Mouse (Mus musculus) embryonic fibroblast, embryonic 13.5 days (primary cell): ENCODE data around the gene Efr3b. TPM values are rescaled to one million over a fixed set of nuclear protein-coding genes. Genes with fewer than 3 reads are reported as not detected.
"Not testable (repeated sequence)": the region's sequence is repeated elsewhere in the genome, so short reads cannot be mapped to it uniquely, and the experiment has no call there.

Experiments used
- H3K27ac ChIP-seq: 2 replicates; pipeline ENCODE4 v1.5.1; 2012; ENCODE audit warnings: low read length, control low read depth, inconsistent platforms; ENCODE audit not compliant: insufficient read depth
- H3K4me1 ChIP-seq: 2 replicates; pipeline ENCODE4 v1.6.1; 2011; ENCODE audit warnings: low read length; ENCODE audit not compliant: control insufficient read depth, insufficient read depth
- H3K4me3 ChIP-seq: 2 replicates; pipeline ENCODE4 v1.5.1; 2011; ENCODE audit warnings: mild to moderate bottlenecking, control low read depth, low read length; ENCODE audit not compliant: insufficient read depth
- CTCF ChIP-seq: IDR thresholded peaks from 2 replicates; pipeline ENCODE4 v1.5.1; 2011; ENCODE audit warnings: mild to moderate bottlenecking, control low read depth, low read length, moderate library complexity, borderline replicate concordance; ENCODE audit not compliant: insufficient read depth
- POLR2A ChIP-seq: IDR thresholded peaks from 2 replicates; pipeline ENCODE4 v1.6.1; 2011; ENCODE audit warnings: low read depth, mild to moderate bottlenecking, control low read depth, low read length, moderate library complexity
- polyA plus RNA-seq: library from polyadenylated mRNA; stranded (reverse); fragments of >200 nt; gene quantifications from 2 replicates; pipeline ENCODE4 v1.2.4, GENCODE M21; 2011; ENCODE audit warnings: low read depth; ENCODE audit not compliant: missing spikeins, insufficient read length

The Efr3b gene
- polyA plus RNA-seq, 1 experiment = 2.1 TPM

- Histone ChIP-seq H3K27ac (no peak overlapping the region), H3K4me3 (no peak overlapping the region), H3K4me1 (no peaks in the 10 kb centered on the region)
- TF ChIP-seq CTCF = no peak
- TF ChIP-seq POLR2A = no peak
Measured at GRCm38 (mm10) chr12:3989943-3990342, 48.8 kb downstream of the Efr3b start.

GRCm38 (mm10) chr12:3984446-3984845, 54.3 kb downstream of the Efr3b start:
- H3K4me1 ChIP-seq = no peaks in the 10 kb centered on the region
- TF ChIP-seq POLR2A (no peak), CTCF (no peak)

GRCm38 (mm10) chr12:3983736-3984135, 55.0 kb downstream of the Efr3b start:
- H3K4me3 ChIP-seq = no peak overlapping the region
- no peak overlapping the region for H3K27ac ChIP-seq
- TF ChIP-seq CTCF (no peak), POLR2A (no peak)
- no peaks in the 10 kb centered on the region for H3K4me1 ChIP-seq

More at GRCm38 (mm10) chr12:3984446-3984845, 54.3 kb downstream of the Efr3b start:
- Histone ChIP-seq H3K27ac (no peak overlapping the region), H3K4me3 (no peak overlapping the region)

GRCm38 (mm10) chr12:3982257-3982656, 56.5 kb downstream of the Efr3b start:
- Histone ChIP-seq H3K4me1 (no peaks in the 10 kb centered on the region), H3K27ac (no peak overlapping the region), H3K4me3 (no peak overlapping the region)
- TF ChIP-seq POLR2A = no peak
- TF ChIP-seq CTCF = no peak

- TF ChIP-seq CTCF (no peak), POLR2A (peak; percentile 60)
- H3K4me1 ChIP-seq = no peaks in the 10 kb centered on the region
- peak overlapping the region; percentile 34 for H3K4me3 ChIP-seq
- H3K27ac ChIP-seq = no peak overlapping the region
Measured at GRCm38 (mm10) chr12:3981350-3982131, 57.2 kb downstream of the Efr3b start.

GRCm38 (mm10) chr12:3980991-3981349, 57.7 kb downstream of the Efr3b start:
- no peak overlapping the region for H3K27ac ChIP-seq
- TF ChIP-seq POLR2A (no peak), CTCF (no peak)
- H3K4me1 ChIP-seq = no peaks in the 10 kb centered on the region
- peak overlapping the region; percentile 9; the same call in 1 of the 2 replicates for H3K4me3 ChIP-seq

- H3K4me3 ChIP-seq, H3K4me1 ChIP-seq, H3K27ac ChIP-seq: not testable (repeated sequence)
Measured at GRCm38 (mm10) chr12:3973169-3973568, 65.5 kb downstream of the Efr3b start.

GRCm38 (mm10) chr12:3968380-3968779, 70.3 kb downstream of the Efr3b start:
- TF ChIP-seq CTCF = no peak
- no peak for TF ChIP-seq POLR2A
- no peaks in the 10 kb centered on the region for H3K4me1 ChIP-seq
- H3K4me3 ChIP-seq = no peak overlapping the region
- no peak overlapping the region for H3K27ac ChIP-seq

- no peak overlapping the region for H3K4me3 ChIP-seq
- no peak for TF ChIP-seq POLR2A
- no peak for TF ChIP-seq CTCF
- H3K27ac ChIP-seq = no peak overlapping the region
- H3K4me1 ChIP-seq = no peaks in the 10 kb centered on the region
Measured at GRCm38 (mm10) chr12:3967196-3967595, 71.5 kb downstream of the Efr3b start.

GRCm38 (mm10) chr12:3960553-3960952, 78.2 kb downstream of the Efr3b start:
- H3K4me1 ChIP-seq = no peaks in the 10 kb centered on the region
- H3K27ac ChIP-seq = no peak overlapping the region

More at GRCm38 (mm10) chr12:3960553-3960952, 78.2 kb downstream of the Efr3b start:
- peak; percentile 38; the same call in 1 of the 2 replicates for TF ChIP-seq POLR2A
- no peak for TF ChIP-seq CTCF
- H3K4me3 ChIP-seq = peak overlapping the region; percentile 45
